Mouse (Mus musculus) ovary, postnatal 10 days (tissue): ENCODE data around the gene Ttpal.
"Not testable (repeated sequence)": the region's sequence is repeated elsewhere in the genome, so short reads cannot be mapped to it uniquely, and the experiment has no call there.

Experiments used
- DNase-seq: peaks from one replicate; pipeline ENCODE4 v3.0.0; 2022; ENCODE audit warnings: low spot score

The Ttpal gene

GRCm38 (mm10) chr2:163593636-163594282, 8.4 kb upstream of the Ttpal start:
- no peak for DNase-seq

- DNase-seq, result no peak
Measured at GRCm38 (mm10) chr2:163595119-163595518, 7.0 kb upstream of the Ttpal start.

- DNase-seq, result no peak
Measured at GRCm38 (mm10) chr2:163596057-163596872, 5.8 kb upstream of the Ttpal start.

GRCm38 (mm10) chr2:163596873-163597155, 5.3 kb upstream of the Ttpal start:
- no peak for DNase-seq

GRCm38 (mm10) chr2:163597661-163598060, 4.5 kb upstream of the Ttpal start:
- DNase-seq, result no peak

- DNase-seq, result no peak
Measured at GRCm38 (mm10) chr2:163599226-163599625, 2.9 kb upstream of the Ttpal start.

- no peak for DNase-seq
Measured at GRCm38 (mm10) chr2:163601066-163601465, 1.0 kb upstream of the Ttpal start.

- DNase-seq, result no peak
Measured at GRCm38 (mm10) chr2:163601712-163602100, 408 bp upstream of the Ttpal start.

GRCm38 (mm10) chr2:163606161-163606560, 4.0 kb downstream of the Ttpal start:
- DNase-seq, result no peak

GRCm38 (mm10) chr2:163608008-163608407, 5.9 kb downstream of the Ttpal start:
- DNase-seq, result no peak

GRCm38 (mm10) chr2:163609281-163609975, 7.3 kb downstream of the Ttpal start:
- DNase-seq, result no peak

GRCm38 (mm10) chr2:163611176-163611575, 9.1 kb downstream of the Ttpal start:
- no peak for DNase-seq

GRCm38 (mm10) chr2:163613206-163613605, 11.1 kb downstream of the Ttpal start:
- no peak for DNase-seq

GRCm38 (mm10) chr2:163613990-163614389, 11.9 kb downstream of the Ttpal start:
- no peak for DNase-seq

- DNase-seq, result no peak
Measured at GRCm38 (mm10) chr2:163615401-163615800, 13.3 kb downstream of the Ttpal start.

GRCm38 (mm10) chr2:163615906-163616651, 14.0 kb downstream of the Ttpal start:
- no peak for DNase-seq

- no peak for DNase-seq
Measured at GRCm38 (mm10) chr2:163616652-163617227, 14.6 kb downstream of the Ttpal start.

- no peak for DNase-seq
Measured at GRCm38 (mm10) chr2:163617232-163617863, 15.2 kb downstream of the Ttpal start.

GRCm38 (mm10) chr2:163617874-163618273, 15.8 kb downstream of the Ttpal start:
- DNase-seq, result no peak

GRCm38 (mm10) chr2:163620451-163620850, 18.3 kb downstream of the Ttpal start:
- DNase-seq, result no peak

- not testable (repeated sequence) for DNase-seq
Measured at GRCm38 (mm10) chr2:163621401-163621800, 19.3 kb downstream of the Ttpal start.

GRCm38 (mm10) chr2:163631223-163631622, 29.1 kb downstream of the Ttpal start:
- no peak for DNase-seq
